Mouse (Mus musculus) testis, adult 2 months (tissue): ENCODE data around the gene Galnt7. TPM values are rescaled to one million over a fixed set of nuclear protein-coding genes. Genes with fewer than 3 reads are reported as not detected.
A peak's percentile ranks its signal among the peaks of the same experiment; 100 is the strongest.
"Not testable (repeated sequence)": the region's sequence is repeated elsewhere in the genome, so short reads cannot be mapped to it uniquely, and the experiment has no call there.

ENCODE experiments used
- H3K27ac ChIP-seq: fragments of 200-500 bp; 2 replicates; pipeline ENCODE4 v1.5.1; 2012; ENCODE audit warnings: low read depth, low read length; ENCODE audit not compliant: control insufficient read depth, insufficient read depth
- H3K27me3 ChIP-seq: fragments of 200-500 bp; 2 replicates; pipeline ENCODE4 v1.6.1; 2012; ENCODE audit warnings: mild to moderate bottlenecking, low read length, moderate library complexity; ENCODE audit not compliant: control insufficient read depth, insufficient read depth
- H3K36me3 ChIP-seq: fragments of 200-500 bp; 2 replicates; pipeline ENCODE4 v1.6.1; 2012; ENCODE audit warnings: mild to moderate bottlenecking, low read length; ENCODE audit not compliant: control insufficient read depth, insufficient read depth
- H3K4me1 ChIP-seq: fragments of 200-500 bp; 2 replicates; pipeline ENCODE4 v1.6.1; 2012; ENCODE audit warnings: low read length; ENCODE audit not compliant: control insufficient read depth, insufficient read depth
- H3K4me3 ChIP-seq: fragments of 200-500 bp; 2 replicates; pipeline ENCODE4 v1.5.1; 2012; ENCODE audit warnings: low read depth, mild to moderate bottlenecking, low read length, moderate library complexity, mixed read lengths; ENCODE audit not compliant: control insufficient read depth
- CTCF ChIP-seq: fragments of 200-500 bp; IDR thresholded peaks from 2 replicates; pipeline ENCODE4 v1.5.1; 2012; ENCODE audit warnings: low read depth, mild to moderate bottlenecking, inconsistent platforms, low read length, moderate library complexity; ENCODE audit not compliant: control insufficient read depth, insufficient read depth, insufficient replicate concordance
- POLR2A ChIP-seq: fragments of 200-500 bp; IDR thresholded peaks from 2 replicates; pipeline ENCODE4 v1.6.1; 2012; ENCODE audit warnings: low read depth, mild to moderate bottlenecking, inconsistent platforms, low read length, moderate library complexity; ENCODE audit not compliant: control insufficient read depth
- polyA plus RNA-seq: library from polyadenylated mRNA; depleted of rRNA; stranded (reverse); fragments of >200 nt; gene quantifications from 2 replicates; pipeline ENCODE4 v1.2.3, GENCODE M21; 2012

The Galnt7 gene
- polyA plus RNA-seq, 1 experiment: 4.9 TPM

GRCm38 (mm10) chr8:57530238-57530637 is 122.6 kb downstream of the Galnt7 start:
- H3K4me3 ChIP-seq: no peak overlapping the region
- H3K27me3 ChIP-seq: no peaks in the 10 kb centered on the region
- H3K4me1 ChIP-seq: no peaks in the 10 kb centered on the region
- peak overlapping the region; percentile 46; the same call in 1 of the 2 replicates for H3K27ac ChIP-seq
- TF ChIP-seq POLR2A: no peak
- TF ChIP-seq CTCF: no peak
- no peaks in the 10 kb centered on the region for H3K36me3 ChIP-seq

- Histone ChIP-seq H3K27me3 (no peaks in the 10 kb centered on the region), H3K36me3 (no peaks in the 10 kb centered on the region), H3K27ac (no peak overlapping the region), H3K4me3 (peak overlapping the region; percentile 72), H3K4me1 (no peaks in the 10 kb centered on the region)
- no peak for TF ChIP-seq POLR2A
- TF ChIP-seq CTCF: no peak
Observed at GRCm38 (mm10) chr8:57528036-57528435, 124.8 kb downstream of the Galnt7 start.

- Histone ChIP-seq H3K27ac (no peak overlapping the region), H3K27me3 (no peaks in the 10 kb centered on the region), H3K4me3 (no peak overlapping the region), H3K4me1 (no peaks in the 10 kb centered on the region), H3K36me3 (peaks cover 3% of the 10 kb centered on the region)
- no peak for TF ChIP-seq POLR2A
- no peak for TF ChIP-seq CTCF
Observed at GRCm38 (mm10) chr8:57520186-57520786, 132.5 kb downstream of the Galnt7 start.

- Histone ChIP-seq H3K27me3 (no peaks in the 10 kb centered on the region), H3K36me3 (peaks cover 3% of the 10 kb centered on the region), H3K4me1 (no peaks in the 10 kb centered on the region), H3K4me3 (no peak overlapping the region), H3K27ac (no peak overlapping the region)
- TF ChIP-seq POLR2A: no peak
- no peak for TF ChIP-seq CTCF
Observed at GRCm38 (mm10) chr8:57517723-57518122, 135.1 kb downstream of the Galnt7 start.

GRCm38 (mm10) chr8:57516685-57517084 is 136.1 kb downstream of the Galnt7 start:
- H3K4me1 ChIP-seq, H3K27me3 ChIP-seq, H3K36me3 ChIP-seq, H3K4me3 ChIP-seq, H3K27ac ChIP-seq: not testable (repeated sequence)

- Histone ChIP-seq H3K27ac (peak overlapping the region; percentile 31; the same call in 1 of the 2 replicates), H3K4me3 (peak overlapping the region; percentile 70)
- H3K4me1 ChIP-seq, H3K27me3 ChIP-seq, H3K36me3 ChIP-seq: not testable (repeated sequence)
Observed at GRCm38 (mm10) chr8:57513178-57513661, 139.6 kb downstream of the Galnt7 start.

GRCm38 (mm10) chr8:57512141-57513056 is 140.4 kb downstream of the Galnt7 start:
- H3K27me3 ChIP-seq: no peaks in the 10 kb centered on the region
- peak overlapping the region; percentile 100 for H3K27ac ChIP-seq
- H3K36me3 ChIP-seq: peaks cover 3% of the 10 kb centered on the region
- no peaks in the 10 kb centered on the region for H3K4me1 ChIP-seq
- peak overlapping the region; percentile 98 for H3K4me3 ChIP-seq
- TF ChIP-seq CTCF: no peak
- no peak for TF ChIP-seq POLR2A
